Mouse (Mus musculus) stomach, postnatal 0 days (tissue): Measurements from ENCODE around the gene Gal3st2. TPM values are rescaled to one million over a fixed set of nuclear protein-coding genes. Genes with fewer than 3 reads are reported as not detected.
"Not testable (repeated sequence)": the region's sequence is repeated elsewhere in the genome, so short reads cannot be mapped to it uniquely, and the experiment has no call there.

Experiments used
- ATAC-seq: fragments of 200-750 bp; cut with Nextera tagmentation; 2 replicates; pipeline ENCODE4 v1.8.0; 2017; ENCODE audit not compliant: low FRiP score, low TSS enrichment
- DNase-seq: peaks from one replicate; pipeline ENCODE4 v3.0.0-alpha.2; 2016; ENCODE audit warnings: low spot score
- H3K27ac ChIP-seq: fragments of 300-500 bp; sonication (generic); replicated peaks from 2 replicates; pipeline ENCODE4 v1.5.1; 2014; ENCODE audit warnings: mild to moderate bottlenecking, control low read depth
- H3K27me3 ChIP-seq: fragments of 300-500 bp; sonication (generic); 2 replicates; pipeline ENCODE4 v1.6.1; 2014; ENCODE audit warnings: low read length; ENCODE audit not compliant: control insufficient read depth, insufficient read depth
- H3K36me3 ChIP-seq: fragments of 300-500 bp; sonication (generic); 2 replicates; pipeline ENCODE4 v1.6.1; 2014; ENCODE audit warnings: low read length, mixed read lengths; ENCODE audit not compliant: control insufficient read depth, insufficient read depth
- H3K4me1 ChIP-seq: fragments of 300-500 bp; sonication (generic); replicated peaks from 2 replicates; pipeline ENCODE4 v1.6.1; 2014; ENCODE audit warnings: antibody characterized with exemption; ENCODE audit not compliant: control insufficient read depth, insufficient read depth
- H3K4me2 ChIP-seq: fragments of 300-500 bp; sonication (generic); replicated peaks from 2 replicates; pipeline ENCODE4 v1.6.1; 2014; ENCODE audit warnings: low read depth, mild to moderate bottlenecking, control low read depth, moderate library complexity
- H3K4me3 ChIP-seq: fragments of 300-500 bp; sonication (generic); 2 replicates; pipeline ENCODE4 v1.5.1; 2014; ENCODE audit warnings: low read depth, low read length, control low read depth
- H3K9ac ChIP-seq: fragments of 300-500 bp; sonication (generic); 2 replicates; pipeline ENCODE4 v1.6.1; 2014; ENCODE audit warnings: mild to moderate bottlenecking, low read length, control low read depth, mixed read lengths
- H3K9me3 ChIP-seq: fragments of 300-500 bp; sonication (generic); 2 replicates; pipeline ENCODE4 v1.6.1; 2016; ENCODE audit warnings: low read length; ENCODE audit not compliant: control insufficient read depth
- WGBS: fragments of 180-500 bp; shearing (Covaris S2); extraction: QIAGEN DNeasy Blood & Tissue Kit; methylation state at CpG from one replicate; pipeline ENCODE4 v1.1.7; 2014; 5-methylcytosine and 5-hydroxymethylcytosine counted together
- polyA plus RNA-seq: library from polyadenylated mRNA; unstranded; fragments of >200 nt; fragmentation: Nextera tagmentation; extraction: Ambion mirVana; gene quantifications from 2 replicates; pipeline ENCODE4 v1.2.1, GENCODE M21; 2015

Gal3st2 gene
- polyA plus RNA-seq, 1 experiment from 2014 or later, result 0.08 TPM

GRCm38 (mm10) chr1:93919321-93919720 lies 58.2 kb downstream of the Gal3st2 start:
- H3K4me2 ChIP-seq, H3K27ac ChIP-seq, H3K36me3 ChIP-seq, H3K4me1 ChIP-seq, DNase-seq, H3K9ac ChIP-seq, H3K9me3 ChIP-seq, ATAC-seq, H3K27me3 ChIP-seq, H3K4me3 ChIP-seq: not testable (repeated sequence)
- WGBS, result 71% methylated on average over 3 of the region's 3 CpGs

- H3K4me1 ChIP-seq, H3K4me2 ChIP-seq, ATAC-seq, H3K27ac ChIP-seq, H3K36me3 ChIP-seq, DNase-seq, H3K4me3 ChIP-seq, H3K9me3 ChIP-seq, H3K27me3 ChIP-seq, H3K9ac ChIP-seq: not testable (repeated sequence)
- WGBS, result 74% methylated on average over 3 of the region's 3 CpGs
These were observed 61.5 kb downstream of the Gal3st2 start for GRCm38 (mm10) chr1:93922609-93923008.

- DNase-seq, result not testable (repeated sequence)
- 61% methylated on average over 2 of the region's 2 CpGs for WGBS
- peak; percentile 53; the same call in 1 of the 2 replicates for ATAC-seq
These were observed 62.0 kb downstream of the Gal3st2 start for GRCm38 (mm10) chr1:93923098-93923497.

More at GRCm38 (mm10) chr1:93923098-93923497, 62.0 kb downstream of the Gal3st2 start:
- not testable (repeated sequence) for H3K27me3 ChIP-seq, H3K4me3 ChIP-seq, H3K4me2 ChIP-seq, H3K4me1 ChIP-seq, H3K9ac ChIP-seq, H3K36me3 ChIP-seq, H3K9me3 ChIP-seq, H3K27ac ChIP-seq

Other genes with a start within 250 kb of the Gal3st2 start
- 107 and 115 TPM in 2 replicates for gene Stk25, start 202.6 kb upstream of the Gal3st2 start, polyA plus RNA-seq
- gene Bok, start 175.6 kb upstream of the Gal3st2 start, polyA plus RNA-seq, result 66.9 and 69.9 TPM in 2 replicates
- gene Atg4b, start 109.8 kb upstream of the Gal3st2 start, polyA plus RNA-seq, result 61.7 and 63.0 TPM in 2 replicates
- 47.8 and 52.3 TPM in 2 replicates for gene Thap4, start 106.4 kb upstream of the Gal3st2 start, polyA plus RNA-seq
- 108 and 110 TPM in 2 replicates for gene Dtymk, start 59.4 kb upstream of the Gal3st2 start, polyA plus RNA-seq
- 9.3 and 10.4 TPM in 2 replicates for gene Ing5, start 57.3 kb upstream of the Gal3st2 start, polyA plus RNA-seq
- 7.5 and 8.6 TPM in 2 replicates for gene D2hgdh, start 36.4 kb upstream of the Gal3st2 start, polyA plus RNA-seq
- 0.07 and 0.10 TPM in 2 replicates for gene Gal3st2b, start 57.0 kb downstream of the Gal3st2 start, polyA plus RNA-seq
- 0.01 TPM in 1 of 2 replicates, not detected in the other for gene Gal3st2c, start 129.2 kb downstream of the Gal3st2 start, polyA plus RNA-seq
- gene Neu4, start 159.1 kb downstream of the Gal3st2 start, polyA plus RNA-seq, result not detected in 2 replicates
- gene Pdcd1, start 191.2 kb downstream of the Gal3st2 start, polyA plus RNA-seq, result 0.05 TPM in 1 of 2 replicates, not detected in the other